Mouse (Mus musculus): ENCODE measurements around the gene Vmn1r224. TPM values are rescaled to one million over a fixed set of nuclear protein-coding genes. Genes with fewer than 3 reads are reported as not detected.

The Vmn1r224 gene
- polyA plus RNA-seq (2016; fragmentation: Nextera tagmentation; extraction: Ambion mirVana): not detected in 2 replicates

- Histone ChIP-seq H3K4me1 (no peaks in the 10 kb centered on the region), H3K36me3 (no peaks in the 10 kb centered on the region), H3K9me3 (peaks cover 17% of the 10 kb centered on the region; the same call in 1 of the 2 replicates), H3K9ac (replicated peaks) (no peak within 1 kb of the TSS), H3K27ac (replicated peaks) (no peak within 1 kb of the TSS), H3K27me3 (no peaks in the 10 kb centered on the region), H3K4me3 (no peak within 1 kb of the TSS), H3K4me2 (replicated peaks) (no peak within 1 kb of the TSS)
- ATAC-seq (ENCODE audit: low FRiP score, low read depth): no peak
- WGBS: 39% methylated on average over 1 of the region's 1 CpGs
Measured at GRCm38 (mm10) chr17:20413846-20414245, at the start of gene Vmn1r224. Vmn1r224 (plus strand) TSS chr17:20414146.

DNA sequence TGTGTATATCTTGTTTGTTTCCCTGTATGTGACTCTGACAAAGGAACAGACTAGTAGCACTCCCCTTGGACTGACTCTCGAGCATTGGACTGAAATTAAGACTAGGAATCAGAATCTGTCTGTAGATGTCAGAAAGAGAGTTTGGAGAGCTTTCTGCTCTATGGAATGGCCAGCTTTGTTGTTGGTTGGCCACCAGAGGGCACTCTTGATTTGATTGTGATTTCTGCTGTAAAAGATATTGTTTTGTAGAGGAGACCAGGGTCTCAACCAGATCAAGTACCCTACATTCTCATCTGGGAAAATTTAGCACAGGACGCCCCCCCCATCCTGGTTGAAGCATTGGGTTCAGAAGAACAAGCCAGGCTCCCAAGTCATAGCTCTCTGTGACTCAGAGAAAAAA, 14.8 kb upstream of the Vmn1r224 start:
- H3K4me2 ChIP-seq (replicated peaks): no peak overlapping the region
- no peak overlapping the region for H3K27ac ChIP-seq (replicated peaks)
- H3K4me1 ChIP-seq: no peaks in the 10 kb centered on the region
- 51% methylated on average over 2 of the region's 2 CpGs for WGBS
- no peak overlapping the region for H3K9ac ChIP-seq (replicated peaks)
- no peak for ATAC-seq (ENCODE audit: low FRiP score, low read depth)
- H3K4me3 ChIP-seq: no peak overlapping the region
- H3K27me3 ChIP-seq: no peaks in the 10 kb centered on the region
- peaks cover 38% of the 10 kb centered on the region for H3K9me3 ChIP-seq
- no peaks in the 10 kb centered on the region for H3K36me3 ChIP-seq

- H3K4me3 ChIP-seq: no peak overlapping the region
- ATAC-seq (ENCODE audit: low FRiP score, low read depth): no peak
- H3K4me2 ChIP-seq (replicated peaks): no peak overlapping the region
- H3K36me3 ChIP-seq: no peaks in the 10 kb centered on the region
- no peak overlapping the region for H3K9ac ChIP-seq (replicated peaks)
- H3K4me1 ChIP-seq: no peaks in the 10 kb centered on the region
- H3K27me3 ChIP-seq: no peaks in the 10 kb centered on the region
- peaks cover 24% of the 10 kb centered on the region; the same call in 1 of the 2 replicates for H3K9me3 ChIP-seq
- no peak overlapping the region for H3K27ac ChIP-seq (replicated peaks)
Measured at GRCm38 (mm10) chr17:20439263-20439662, 25.3 kb downstream of the Vmn1r224 start.

DNA sequence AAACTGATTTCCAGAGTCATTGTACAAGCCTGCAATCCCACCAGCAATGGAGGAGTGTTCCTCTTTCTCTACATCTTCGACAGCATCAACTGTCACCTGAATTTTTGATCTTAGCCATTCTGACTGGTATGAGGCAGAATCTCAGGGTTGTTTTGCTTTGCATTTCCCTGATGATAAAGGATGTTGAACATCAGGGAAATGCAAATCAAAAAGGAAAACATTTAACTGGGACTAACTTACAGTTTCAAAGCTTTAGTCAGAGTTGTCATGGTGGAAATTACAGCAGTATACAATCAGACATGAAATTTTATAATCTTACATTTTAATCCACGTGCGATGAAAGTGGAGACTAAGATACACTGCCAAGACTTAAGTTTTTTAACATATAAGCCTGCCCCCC, 59.4 kb downstream of the Vmn1r224 start:
- no peak overlapping the region for H3K9ac ChIP-seq (replicated peaks)
- H3K36me3 ChIP-seq: no peaks in the 10 kb centered on the region
- 74% methylated on average over 3 of the region's 3 CpGs for WGBS
- no peaks in the 10 kb centered on the region for H3K27me3 ChIP-seq
- H3K4me1 ChIP-seq: no peaks in the 10 kb centered on the region
- no peak overlapping the region for H3K4me2 ChIP-seq (replicated peaks)
- no peak overlapping the region for H3K27ac ChIP-seq (replicated peaks)
- no peak for ATAC-seq (ENCODE audit: low FRiP score, low read depth)
- no peaks in the 10 kb centered on the region for H3K9me3 ChIP-seq
- H3K4me3 ChIP-seq: no peak overlapping the region

Other genes with a start within 250 kb of the Vmn1r224 start
- gene Fpr-rs6, start 231.0 kb upstream of the Vmn1r224 start, polyA plus RNA-seq (2016; fragmentation: Nextera tagmentation; extraction: Ambion mirVana): not detected in 2 replicates
- gene Vmn2r105, start 179.1 kb upstream of the Vmn1r224 start, polyA plus RNA-seq (2016; fragmentation: Nextera tagmentation; extraction: Ambion mirVana): not detected in 2 replicates
- not detected in 2 replicates for gene Vmn2r106, start 128.6 kb upstream of the Vmn1r224 start, polyA plus RNA-seq (2016; fragmentation: Nextera tagmentation; extraction: Ambion mirVana)
- not detected in 2 replicates for gene Vmn2r107, start 68.9 kb upstream of the Vmn1r224 start, polyA plus RNA-seq (2016; fragmentation: Nextera tagmentation; extraction: Ambion mirVana)
- gene Vmn2r108, start 67.2 kb downstream of the Vmn1r224 start, polyA plus RNA-seq (2016; fragmentation: Nextera tagmentation; extraction: Ambion mirVana): not detected in 2 replicates
- not detected in 2 replicates for gene Vmn1r225, start 84.0 kb downstream of the Vmn1r224 start, polyA plus RNA-seq (2016; fragmentation: Nextera tagmentation; extraction: Ambion mirVana)
- gene Vmn2r109, start 150.6 kb downstream of the Vmn1r224 start, polyA plus RNA-seq (2016; fragmentation: Nextera tagmentation; extraction: Ambion mirVana): not detected in 2 replicates
- 0.05 TPM in 2 replicates for gene Vmn2r110, start 182.3 kb downstream of the Vmn1r224 start, polyA plus RNA-seq (2016; fragmentation: Nextera tagmentation; extraction: Ambion mirVana)
- not detected in 2 replicates for gene Fpr-rs3, start 210.7 kb downstream of the Vmn1r224 start, polyA plus RNA-seq (2016; fragmentation: Nextera tagmentation; extraction: Ambion mirVana)